Mouse (Mus musculus) adrenal gland, postnatal 14 days (tissue): ENCODE measurements at regions not wholly inside any gene's neighbourhood (a gene's known extent, or its start where the extent isn't known, plus 50 kb on each side); places are given as distances from the start of the nearest gene placed in this dataset.

ENCODE experiments used
- DNase-seq: peaks from one replicate; pipeline ENCODE4 v3.0.0; 2021; ENCODE audit warnings: mixed read lengths

DNA sequence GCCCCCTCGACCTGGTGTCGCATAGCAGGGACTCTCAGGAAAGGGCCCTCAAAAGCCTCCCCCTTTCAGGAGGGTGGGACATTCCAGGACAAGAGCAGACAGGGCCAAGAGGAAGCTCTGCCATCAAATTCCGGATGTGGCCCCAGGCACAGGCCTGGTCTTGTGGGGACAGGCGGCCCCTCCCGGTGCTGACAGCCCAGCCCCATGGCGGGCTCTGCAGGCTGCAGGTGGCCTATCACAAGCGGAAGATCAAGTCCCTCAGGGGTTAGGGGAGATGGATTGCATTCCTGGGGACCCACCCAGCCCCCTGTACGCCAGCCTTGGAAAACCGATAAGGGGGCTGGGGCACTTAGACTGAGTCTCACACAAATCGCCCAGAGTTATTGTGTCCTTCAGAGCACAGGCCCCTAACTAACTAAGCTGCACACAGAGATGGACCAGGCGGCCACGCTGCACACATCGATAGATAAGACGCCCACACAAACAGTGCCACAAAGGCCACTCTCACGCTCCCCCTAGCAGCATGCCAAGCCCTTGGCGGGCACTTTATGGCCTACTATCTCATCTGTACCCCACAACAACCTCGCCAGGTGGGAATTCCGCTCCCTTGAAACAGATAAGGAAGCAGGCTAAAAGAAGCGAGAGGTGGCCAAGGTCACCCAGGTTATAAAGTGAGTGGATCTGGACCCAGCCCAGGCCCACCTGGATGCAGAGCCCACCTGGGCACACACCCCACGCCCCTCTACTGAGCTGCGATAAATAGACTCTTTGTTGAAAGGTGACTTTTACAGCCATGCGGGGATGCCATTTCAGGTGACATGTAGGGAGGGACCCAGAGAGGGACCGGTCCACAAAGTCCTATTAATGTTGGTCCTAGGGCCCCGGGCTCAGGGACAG is 55.5 kb downstream of the Gm5294 start:
- DNase-seq, result no peak

DNA sequence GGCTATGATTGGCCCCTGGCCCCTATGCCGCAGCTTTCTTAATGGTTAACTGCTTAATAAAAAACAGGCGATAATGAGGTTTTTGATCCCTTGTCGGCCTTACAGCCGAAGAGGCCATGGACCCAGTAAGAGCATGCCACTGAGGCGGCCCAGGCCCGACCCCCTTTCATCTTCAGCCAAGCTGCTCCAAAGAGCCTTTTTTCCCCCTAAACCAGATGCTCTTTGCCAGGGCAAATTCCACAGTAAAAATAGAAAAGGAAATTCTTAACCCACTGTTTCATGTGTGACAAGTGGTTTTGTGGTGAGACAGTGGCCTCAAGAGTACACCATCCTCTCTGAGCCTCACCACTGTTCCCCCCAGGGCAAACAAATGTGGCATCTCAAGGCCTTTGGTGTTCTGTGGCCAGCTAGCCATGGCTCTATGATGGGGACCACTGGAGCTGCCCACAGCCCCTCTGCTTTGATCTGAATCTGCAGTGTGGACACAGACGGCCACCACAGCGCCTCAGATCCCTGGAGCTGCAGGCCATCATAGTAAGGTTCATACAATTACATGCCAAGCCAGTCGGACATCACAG is 61.9 kb downstream of the Gm5294 start:
- DNase-seq, result no peak

DNA sequence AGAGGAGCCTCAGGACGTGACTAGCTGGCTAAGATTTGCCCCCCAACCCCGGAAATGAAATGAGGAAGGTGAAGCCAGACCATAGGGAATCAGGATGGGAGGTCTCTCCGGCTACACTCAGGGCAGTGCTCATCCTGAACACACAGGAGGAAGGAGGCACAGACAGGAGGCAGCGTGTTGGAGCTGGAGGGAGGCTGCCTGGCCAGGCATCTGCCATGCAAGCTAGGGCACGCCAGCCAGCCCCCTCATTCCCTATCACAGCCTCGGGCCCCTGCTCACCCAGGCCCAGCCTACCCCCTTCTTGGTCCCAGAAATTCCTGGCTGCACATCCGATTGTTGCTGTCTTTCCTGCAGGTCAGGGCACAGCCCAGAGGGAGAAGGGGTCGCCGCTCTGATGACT is 63.7 kb downstream of the Gm5294 start:
- no peak for DNase-seq

GRCm38 (mm10) chr5:138885905-138886304 is 66.0 kb downstream of the Gm5294 start:
- no peak for DNase-seq

DNA sequence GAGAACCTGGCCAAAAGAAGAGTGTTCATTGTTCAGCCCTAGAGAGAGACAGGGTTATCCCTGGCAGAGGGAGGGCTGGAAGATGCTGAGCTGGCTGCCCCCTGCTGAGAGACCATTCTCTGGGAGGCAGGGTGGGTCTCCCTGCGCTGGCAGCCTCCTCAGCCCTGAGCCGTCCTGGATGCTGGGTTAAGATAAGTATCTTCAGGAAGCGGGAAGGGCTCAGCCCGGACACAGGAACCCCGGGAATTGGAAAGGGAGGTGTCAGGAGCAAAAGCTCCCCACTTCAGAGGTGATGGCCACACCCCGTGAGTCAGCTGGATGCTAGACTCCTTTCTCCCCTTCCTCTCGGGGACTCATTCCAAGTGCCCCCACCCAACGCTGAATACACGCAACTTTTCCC is 68.9 kb downstream of the Gm5294 start:
- DNase-seq, result no peak

GRCm38 (mm10) chr5:138889760-138890159 is 69.9 kb downstream of the Gm5294 start:
- no peak for DNase-seq

- DNase-seq, result no peak
These were observed 74.6 kb downstream of the Gm5294 start for GRCm38 (mm10) chr5:138894496-138894895.

- DNase-seq, result no peak
These were observed 77.4 kb downstream of the Gm5294 start for GRCm38 (mm10) chr5:138897255-138897654.

DNA sequence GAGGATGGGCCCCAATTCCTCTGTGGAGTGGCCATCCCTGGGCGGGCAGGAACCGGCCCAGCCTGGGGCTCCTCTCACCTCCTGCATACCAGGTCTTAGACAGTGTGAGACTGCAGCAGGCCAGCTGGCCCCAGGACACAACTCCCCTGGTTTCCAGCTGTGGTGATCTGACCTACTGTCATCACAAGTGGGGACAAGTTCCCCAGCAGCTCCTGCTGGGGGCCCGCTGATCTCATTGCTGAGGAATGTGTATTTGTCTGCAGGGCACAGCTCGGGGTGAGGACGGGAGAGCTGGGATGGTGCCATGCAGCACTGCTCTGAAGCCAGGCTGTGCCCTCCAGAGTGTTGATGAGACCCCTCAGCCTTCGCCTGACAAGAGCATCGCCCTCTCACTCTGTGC is 78.6 kb downstream of the Gm5294 start:
- DNase-seq, result no peak

- peak; percentile 26 for DNase-seq
These were observed 81.2 kb downstream of the Gm5294 start for GRCm38 (mm10) chr5:138900952-138901599.

GRCm38 (mm10) chr5:138902316-138902715 is 82.4 kb downstream of the Gm5294 start:
- no peak for DNase-seq

- DNase-seq, result no peak
These were observed 85.1 kb downstream of the Pdgfa start for GRCm38 (mm10) chr5:138911769-138912710.

DNA sequence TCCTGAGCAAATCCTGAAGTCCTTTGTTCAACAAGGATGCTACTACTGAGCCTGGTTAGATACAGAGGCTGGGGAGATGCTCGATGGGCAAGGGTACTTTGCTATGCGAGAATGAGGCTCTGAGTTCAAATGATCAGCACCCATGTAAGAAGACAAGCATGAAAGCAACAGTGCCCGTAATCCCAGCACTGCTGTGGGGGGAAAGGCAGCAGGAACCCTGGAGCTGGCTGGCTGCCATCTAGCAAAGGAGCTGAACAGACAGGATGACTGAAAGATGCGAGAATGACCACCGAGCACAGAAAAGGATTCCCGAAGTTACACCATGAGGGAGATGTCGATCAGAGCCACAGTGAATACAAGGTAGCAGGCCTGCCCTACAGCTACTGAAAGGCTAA is 84.5 kb downstream of the Pdgfa start:
- no peak for DNase-seq

- DNase-seq, result no peak
These were observed 82.1 kb downstream of the Pdgfa start for GRCm38 (mm10) chr5:138915068-138915467.

GRCm38 (mm10) chr5:138915496-138915895 is 81.7 kb downstream of the Pdgfa start:
- no peak for DNase-seq

DNA sequence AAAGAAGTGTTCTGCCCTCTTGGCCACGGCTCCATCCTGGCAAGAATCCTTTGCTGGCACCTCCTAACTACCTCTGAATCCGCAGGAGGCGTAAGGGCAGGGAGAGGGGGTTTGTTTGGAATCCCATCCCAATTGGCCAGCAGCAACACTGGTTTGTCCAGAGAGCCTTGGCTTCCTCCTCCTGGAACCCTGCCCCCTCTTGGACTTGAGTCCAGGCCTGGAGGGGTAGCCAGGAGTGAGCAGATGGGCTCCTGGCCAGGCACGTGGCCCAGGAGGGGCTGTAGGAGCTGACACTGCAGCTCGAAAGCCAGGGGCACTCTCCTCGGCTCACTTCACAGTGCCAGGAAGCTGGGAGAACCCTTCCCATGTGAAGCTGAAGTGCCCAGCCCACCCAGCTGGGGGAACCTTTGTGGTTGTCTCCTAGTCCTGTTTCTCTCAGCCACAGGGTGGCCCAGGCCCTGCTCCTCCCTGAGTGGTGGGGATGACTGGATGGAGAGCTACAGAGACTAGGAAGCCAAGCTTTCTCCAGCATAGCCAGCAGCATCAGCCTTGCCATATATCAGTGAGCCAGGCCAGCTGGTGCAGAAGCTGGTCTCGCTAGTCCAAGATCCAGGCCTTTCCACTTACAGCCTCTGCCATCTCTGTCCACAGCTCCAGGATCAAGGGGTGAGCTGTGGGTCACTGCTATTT is 76.9 kb downstream of the Pdgfa start:
- DNase-seq, result peak; percentile 80

- no peak for DNase-seq
These were observed 75.1 kb downstream of the Pdgfa start for GRCm38 (mm10) chr5:138922116-138922515.
